13 mouse cellular contexts compared by ENCODE assay signal in the genomic region with DNA sequence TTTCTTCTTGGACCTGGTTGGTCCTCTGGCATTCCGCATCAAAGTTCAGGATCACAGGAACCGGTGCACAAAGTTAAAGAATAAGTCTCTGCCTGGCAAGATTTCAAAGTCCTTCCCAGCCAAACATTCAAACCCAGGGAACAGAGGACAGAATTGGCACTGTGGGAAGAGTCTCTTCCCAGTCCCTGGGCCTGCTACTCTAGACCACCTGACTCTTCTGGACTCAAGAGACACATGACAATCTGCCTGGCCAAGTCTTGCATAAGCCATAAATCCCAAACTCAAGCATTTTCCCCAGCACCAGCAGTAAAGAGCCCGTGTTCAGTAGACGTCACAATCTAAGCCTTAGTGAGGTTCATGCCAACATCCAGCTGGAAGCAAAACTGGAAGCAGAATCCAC. TPM values are rescaled to one million over a fixed set of nuclear protein-coding genes. Genes with fewer than 3 reads are reported as not detected.
A peak's percentile ranks its signal among the peaks of the same experiment; 100 is the strongest.
DNase-seq lines count a peak whose midpoint lies in the region; ATAC-seq and TF ChIP-seq lines count a peak whose summit lies in the region.
"Had no signal": no experiment of that assay in that cellular context is flagged by ENCODE, and none has a peak within 500 bp of the region (broad histone marks: within the 10 kb centered on the region; RNA-seq: fewer than 3 reads in every experiment).

No protein-coding gene starts in this region.

- H3K4me2 ChIP-seq in heart, embryonic 11.5 days = peak overlapping the region; percentile 35; the same call in 1 of the 2 replicates
- H3K4me2 ChIP-seq in liver, embryonic 16.5 days (ENCODE audit: low read depth, low read length) = peak overlapping the region; percentile 83

- peak overlapping the region; percentile 90 for H3K27ac ChIP-seq in liver, adult 2 months (replicated peaks; ENCODE audit: insufficient read depth, low read depth, low read length)
- H3K27ac ChIP-seq in heart, embryonic 11.5 days (ENCODE audit: low read depth, low read length) = 0 out of 2 replicates have a peak overlapping the region, but pooled peaks have one; percentile 54
- H3K27ac ChIP-seq in liver, embryonic 16.5 days (ENCODE audit: low read length) = peak overlapping the region; percentile 97

- H3K27me3 ChIP-seq in liver, adult 2 months (ENCODE audit: control insufficient read depth, insufficient read depth, low read length) = no peaks in the 10 kb centered on the region
- no peaks in the 10 kb centered on the region for H3K27me3 ChIP-seq in heart, embryonic 11.5 days (ENCODE audit: control insufficient read depth, insufficient read depth, low read length)
- H3K27me3 ChIP-seq in liver, embryonic 16.5 days (ENCODE audit: control insufficient read depth, insufficient read depth, low read depth, low read length) = no peaks in the 10 kb centered on the region

- no peak overlapping the region for H3K4me3 ChIP-seq in liver, adult 2 months (ENCODE audit: insufficient read depth, low read depth, low read length)
- H3K4me3 ChIP-seq in heart, embryonic 11.5 days (ENCODE audit: low read depth, low read length) = no peak overlapping the region
- no peak overlapping the region for H3K4me3 ChIP-seq in liver, embryonic 16.5 days (ENCODE audit: low read depth, low read length)

- no peak for TF ChIP-seq CTCF in liver, adult 2 months (IDR thresholded peaks at IDR 0.05; ENCODE audit: low read depth, low read length)

- ATAC-seq in frontal cortex, adult (ENCODE audit: low TSS enrichment) = 0 out of 2 replicates have a peak, but pooled peaks have one; percentile 5
- ATAC-seq in heart, embryonic 11.5 days (replicated peaks; ENCODE audit: insufficient number of reproducible peaks, low FRiP score, low TSS enrichment) = no peak
- no peak for ATAC-seq in liver, embryonic 16.5 days (ENCODE audit: low read depth)

- no peaks in the 10 kb centered on the region; the same call in 1 of the 2 replicates for H3K79me2 ChIP-seq in liver, adult 2 months (ENCODE audit: control insufficient read depth, insufficient read depth, low read length)

- 11% methylated on average over 4 of the region's 4 CpGs for WGBS in liver, adult 2 months
- 84% methylated on average over 4 of the region's 4 CpGs for WGBS in heart, embryonic 11.5 days (ENCODE audit: insufficient replicate concordance)
- 84% methylated on average over 4 of the region's 4 CpGs for WGBS in liver, embryonic 16.5 days (ENCODE audit: insufficient replicate concordance)

- no peak overlapping the region for H3K9ac ChIP-seq in liver, adult 2 months (ENCODE audit: low read depth, low read length)
- H3K9ac ChIP-seq in heart, embryonic 11.5 days (ENCODE audit: low read depth, low read length) = no peak overlapping the region
- peak overlapping the region; percentile 29 for H3K9ac ChIP-seq in liver, embryonic 16.5 days (ENCODE audit: low read depth, low read length)

- H3K9me3 ChIP-seq in heart, embryonic 11.5 days (replicated peaks; ENCODE audit: control insufficient read depth, low read length) = no peaks in the 10 kb centered on the region
- no peaks in the 10 kb centered on the region for H3K9me3 ChIP-seq in liver, embryonic 16.5 days (replicated peaks; ENCODE audit: control insufficient read depth, low read length)

- no peak for TF ChIP-seq POLR2A in liver, adult 2 months (IDR thresholded peaks at IDR 0.05; ENCODE audit: extremely low read depth, insufficient read depth, low read length)

- DNase-seq in frontal cortex, postnatal 25 days (ENCODE audit: low spot score in 2 of 2) = no peak
- peak; percentile 97 for DNase-seq in liver, adult 2 months (ENCODE audit: extremely low read depth, low read depth, low spot score)
- no peak for DNase-seq in liver
- no peak for DNase-seq in thymus, postnatal 4 days
- DNase-seq in layer of hippocampus, adult 11-12 months (ENCODE audit: low spot score) = no peak
- DNase-seq: cerebellum, postnatal 36 days had no signal

- peaks cover 37% of the 10 kb centered on the region for H3K4me1 ChIP-seq in liver, adult 2 months (ENCODE audit: control insufficient read depth, insufficient read depth, low read length)
- peaks cover 48% of the 10 kb centered on the region for H3K4me1 ChIP-seq in heart, embryonic 11.5 days (ENCODE audit: control insufficient read depth, insufficient read depth, low read length)
- H3K4me1 ChIP-seq in liver, embryonic 16.5 days (ENCODE audit: control insufficient read depth, low read depth, low read length) = peaks cover 54% of the 10 kb centered on the region

- H3K36me3 ChIP-seq in liver, adult 2 months (ENCODE audit: control insufficient read depth, insufficient read depth, low read length) = peaks cover 14% of the 10 kb centered on the region
- peaks cover 13% of the 10 kb centered on the region; the same call in 1 of the 2 replicates for H3K36me3 ChIP-seq in heart, embryonic 11.5 days (ENCODE audit: control insufficient read depth, insufficient read depth, low read length)
- H3K36me3 ChIP-seq in liver, embryonic 16.5 days (ENCODE audit: control insufficient read depth, insufficient read depth) = peaks cover 18% of the 10 kb centered on the region

RNA-seq across cellular contexts. Expression of a gene that starts 4.0 kb away (rescaled TPM):
- 9.5 and 14.9 TPM in 2 replicates for total RNA-seq in liver, adult 2 months (2014; rRNA removed)
- 23.4 and 28.0 TPM in 2 replicates for polyA plus RNA-seq in liver, adult 2 months (2012; rRNA removed)
- polyA plus RNA-seq in heart, embryonic 11.5 days (2014; fragmentation: Nextera tagmentation; extraction: Ambion mirVana) = 12.4 and 13.0 TPM in 2 replicates
- polyA plus RNA-seq in liver, embryonic 16.5 days (2015; fragmentation: Nextera tagmentation; extraction: Ambion mirVana) = 9.6 and 10.3 TPM in 2 replicates

RNA-seq across cellular contexts. Expression of a gene that starts 13.3 kb away (rescaled TPM):
- not detected in 2 replicates for total RNA-seq in liver, adult 2 months (2014; rRNA removed)
- not detected in 2 replicates for polyA plus RNA-seq in liver, adult 2 months (2012; rRNA removed)
- polyA plus RNA-seq in heart, embryonic 11.5 days (2014; fragmentation: Nextera tagmentation; extraction: Ambion mirVana) = not detected in 2 replicates
- not detected in 2 replicates for polyA plus RNA-seq in liver, embryonic 16.5 days (2015; fragmentation: Nextera tagmentation; extraction: Ambion mirVana)
- total RNA-seq: heart, adult 18-20 months; monocyte, adult 5-6 weeks had no signal
- polyA plus RNA-seq: brain, embryonic 14.5 days; C2C12 had no signal

RNA-seq across cellular contexts. Expression of a gene that starts 28.8 kb away (rescaled TPM):
- 2.0 and 3.0 TPM in 2 replicates for total RNA-seq in liver, adult 2 months (2014; rRNA removed)
- 2.7 and 3.2 TPM in 2 replicates for polyA plus RNA-seq in liver, adult 2 months (2012; rRNA removed)
- 10.2 and 11.2 TPM in 2 replicates for polyA plus RNA-seq in heart, embryonic 11.5 days (2014; fragmentation: Nextera tagmentation; extraction: Ambion mirVana)
- 5.7 and 5.9 TPM in 2 replicates for polyA plus RNA-seq in liver, embryonic 16.5 days (2015; fragmentation: Nextera tagmentation; extraction: Ambion mirVana)

RNA-seq across cellular contexts. Expression of a gene that starts 43.7 kb away (rescaled TPM):
- 31.9 and 37.9 TPM in 2 replicates for total RNA-seq in liver, adult 2 months (2014; rRNA removed)
- polyA plus RNA-seq in liver, adult 2 months (2012; rRNA removed) = 19.1 and 20.1 TPM in 2 replicates
- 0.39 and 0.62 TPM in 2 replicates for polyA plus RNA-seq in heart, embryonic 11.5 days (2014; fragmentation: Nextera tagmentation; extraction: Ambion mirVana)
- polyA plus RNA-seq in liver, embryonic 16.5 days (2015; fragmentation: Nextera tagmentation; extraction: Ambion mirVana) = 8.8 and 10.0 TPM in 2 replicates
